Mouse (Mus musculus) adrenal gland, adult 2 months (tissue): ENCODE results near the gene 2610507B11Rik. TPM values are rescaled to one million over a fixed set of nuclear protein-coding genes. Genes with fewer than 3 reads are reported as not detected.
"Not testable (repeated sequence)": the region's sequence is repeated elsewhere in the genome, so short reads cannot be mapped to it uniquely, and the experiment has no call there.

ENCODE experiments used
- DNase-seq: peaks from one replicate; pipeline ENCODE4 v3.0.0; 2021
- long read RNA-seq: library from polyadenylated mRNA; stranded (forward); transcript quantifications from one replicate; pipeline ENCODE4 v2.0.0, GENCODE M21; 2021
- polyA plus RNA-seq: library from polyadenylated mRNA; depleted of rRNA; stranded (reverse); fragments of >200 nt; gene quantifications from 2 replicates; pipeline ENCODE4 v1.2.3, GENCODE M21; 2012; rRNA removed
- total RNA-seq, 2 experiments: library from RNA; stranded (reverse); gene quantifications; 2 replicates each; pipeline ENCODE4 v1.2.3; 2021

2610507B11Rik gene
- total RNA-seq (100 to 1,000 TPM; 165 to 168 TPM), polyA plus RNA-seq (80.0 and 91.9 TPM in 2 replicates)
- long read RNA-seq, full-length matches to known transcripts = 10 of 32 reads
- long read RNA-seq, partial matches to known transcripts = 18 of 32 reads
- long read RNA-seq, other reads (novel, unspliced or antisense) = 4 of 32 reads

DNA sequence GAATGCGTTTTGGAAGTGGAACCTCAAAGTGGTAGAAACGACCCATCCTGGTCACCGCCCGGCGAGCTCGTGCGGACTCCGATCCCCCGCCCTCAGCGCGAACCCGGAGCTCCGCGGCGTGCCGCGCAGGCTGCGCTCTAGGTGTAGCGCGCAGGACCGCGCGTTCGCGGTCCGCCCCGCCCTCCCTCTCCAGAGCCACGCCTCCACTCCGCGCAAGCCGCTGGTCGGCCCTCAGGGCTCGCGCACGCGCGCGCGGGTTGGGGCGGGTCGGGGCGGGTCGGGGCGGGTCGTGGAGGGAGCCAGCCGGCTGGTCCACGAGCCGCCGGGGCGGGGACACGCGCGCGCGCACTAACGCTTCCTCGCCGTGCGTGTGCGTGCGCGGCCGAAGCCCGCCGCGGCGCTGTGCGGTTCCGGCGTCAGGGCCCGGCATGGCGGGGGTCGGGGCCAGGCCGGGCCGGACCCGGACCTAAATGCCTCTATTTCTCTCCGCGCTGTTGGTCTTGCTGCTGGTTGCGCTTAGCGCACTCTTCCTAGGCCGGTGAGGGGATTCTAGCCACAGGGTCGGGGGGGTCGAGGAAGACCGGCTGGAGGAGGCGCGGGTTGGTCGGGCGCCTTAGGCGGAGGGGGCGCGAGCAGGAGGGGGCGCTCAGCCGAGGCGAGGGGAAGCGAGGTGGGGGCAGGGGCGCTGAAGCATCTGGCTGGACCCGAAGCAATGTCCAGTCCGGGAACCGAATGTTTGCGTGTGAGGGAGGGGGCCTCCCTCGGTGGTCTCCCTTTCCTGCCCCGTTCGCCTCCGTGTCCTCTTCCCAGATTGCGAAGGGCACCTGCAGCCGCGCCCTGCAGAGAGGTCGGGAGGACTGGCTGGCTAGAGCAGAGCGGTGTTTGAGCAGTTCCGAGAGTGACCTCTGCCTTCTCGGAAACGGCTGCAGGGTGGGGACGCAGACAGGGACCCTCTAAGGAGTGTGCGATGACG is at the start of gene 2610507B11Rik:
TSS of gene 2610507B11Rik (plus strand) at position 373 of the 973 bp plus-strand sequence.
- peak; percentile 96 for DNase-seq

DNA sequence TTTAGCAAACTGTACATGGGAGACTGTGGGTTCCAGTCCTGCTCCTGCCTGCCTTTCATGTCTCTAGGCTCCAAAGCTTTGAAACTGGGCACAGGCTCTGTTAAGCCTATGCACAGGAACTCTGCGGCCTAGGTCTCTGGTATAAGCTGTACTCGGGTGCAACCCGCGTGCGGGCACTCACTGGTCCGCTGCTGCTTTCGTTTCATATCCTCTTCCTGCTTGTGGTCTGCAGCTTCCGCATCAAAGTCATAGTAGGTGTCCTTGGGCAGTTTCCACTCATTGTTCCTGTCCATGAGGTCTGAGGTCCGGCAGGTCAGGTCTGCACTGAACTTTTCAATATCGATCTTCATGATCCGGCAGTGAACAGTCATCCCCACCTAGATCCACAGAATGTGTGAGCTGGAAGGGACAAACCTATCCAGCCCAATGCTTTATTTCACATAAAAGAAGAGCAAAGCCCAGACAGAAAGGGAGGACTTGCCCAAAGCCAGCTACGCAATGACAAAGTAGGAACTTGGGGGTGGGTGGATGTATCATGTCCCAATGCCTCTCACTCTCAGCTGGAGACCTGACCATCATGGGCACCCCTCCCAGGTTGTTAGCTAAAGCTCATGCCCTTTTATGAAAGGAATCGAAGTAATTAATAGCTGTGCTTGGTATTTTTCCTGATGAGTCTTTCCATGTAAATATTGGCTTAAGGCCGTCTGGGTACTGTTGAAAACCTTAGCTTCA is 48.3 kb upstream of the 2610507B11Rik start:
- no peak for DNase-seq

DNA sequence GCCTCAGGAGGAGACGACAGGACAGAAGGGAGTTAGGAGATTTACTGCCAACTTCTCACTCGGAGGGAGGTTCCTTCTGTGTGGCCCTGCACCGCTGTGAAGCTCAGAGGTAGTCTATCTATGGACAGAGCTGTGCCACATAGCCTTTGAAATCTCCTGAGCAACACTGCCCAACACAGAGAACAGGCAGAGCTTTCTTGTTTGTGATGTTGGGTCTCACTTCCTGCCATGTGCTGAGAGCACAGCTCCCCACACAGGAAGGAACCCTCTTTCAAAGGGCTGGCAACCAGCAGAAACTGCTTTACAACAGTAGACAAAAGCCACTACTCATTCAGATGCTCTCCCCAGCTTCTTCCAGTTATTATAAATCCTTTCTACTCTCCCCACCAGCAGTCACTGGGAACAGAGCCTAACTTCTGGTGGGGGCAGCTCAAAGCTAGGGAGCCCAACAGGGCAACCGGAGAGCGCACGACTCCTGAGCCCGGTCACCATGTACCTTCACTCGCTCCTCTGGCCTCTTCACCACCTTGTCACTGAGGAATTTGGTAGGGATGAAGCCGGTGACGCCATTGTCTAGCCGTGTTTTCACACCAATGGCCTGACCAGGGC is 45.7 kb upstream of the 2610507B11Rik start:
- no peak for DNase-seq

DNA sequence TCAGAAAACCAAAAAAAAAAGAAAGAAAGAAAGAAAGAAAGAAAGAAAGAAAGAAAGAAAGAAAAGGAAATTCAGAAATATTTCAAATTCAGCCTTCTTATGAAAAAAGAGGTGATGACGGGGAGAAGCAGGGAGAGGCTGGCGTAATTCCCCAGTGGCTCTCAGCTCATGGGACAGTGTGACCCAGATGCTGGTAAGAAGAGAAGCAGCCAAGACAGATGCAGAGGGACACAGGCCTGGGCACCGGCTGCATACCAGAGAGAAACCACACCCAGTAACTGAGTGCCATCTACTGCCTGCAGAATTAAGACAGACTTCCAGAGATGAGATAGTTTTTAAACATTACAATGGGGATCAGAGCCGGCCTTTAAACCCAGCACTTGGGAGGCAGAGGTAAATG is 38.0 kb upstream of the 2610507B11Rik start:
- no peak for DNase-seq

DNA sequence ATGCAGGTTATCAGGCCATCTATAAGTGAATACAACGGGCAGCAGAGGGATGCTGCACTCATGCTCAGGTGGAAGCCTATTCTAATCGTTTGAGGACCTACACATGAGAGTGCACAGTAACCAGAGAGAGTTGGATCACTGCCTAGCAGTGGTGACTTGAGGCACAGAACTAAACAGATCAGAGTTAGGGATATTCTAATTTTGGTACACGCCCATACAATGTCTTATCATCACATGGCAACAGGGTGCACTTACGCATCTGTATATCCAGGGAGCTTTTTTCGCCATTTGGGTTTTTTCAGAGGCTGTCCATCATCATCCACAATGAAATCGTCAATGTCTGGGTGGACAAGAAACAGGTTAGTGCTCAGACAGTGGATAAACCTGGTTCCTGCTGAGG is 30.0 kb upstream of the 2610507B11Rik start:
- no peak for DNase-seq

DNA sequence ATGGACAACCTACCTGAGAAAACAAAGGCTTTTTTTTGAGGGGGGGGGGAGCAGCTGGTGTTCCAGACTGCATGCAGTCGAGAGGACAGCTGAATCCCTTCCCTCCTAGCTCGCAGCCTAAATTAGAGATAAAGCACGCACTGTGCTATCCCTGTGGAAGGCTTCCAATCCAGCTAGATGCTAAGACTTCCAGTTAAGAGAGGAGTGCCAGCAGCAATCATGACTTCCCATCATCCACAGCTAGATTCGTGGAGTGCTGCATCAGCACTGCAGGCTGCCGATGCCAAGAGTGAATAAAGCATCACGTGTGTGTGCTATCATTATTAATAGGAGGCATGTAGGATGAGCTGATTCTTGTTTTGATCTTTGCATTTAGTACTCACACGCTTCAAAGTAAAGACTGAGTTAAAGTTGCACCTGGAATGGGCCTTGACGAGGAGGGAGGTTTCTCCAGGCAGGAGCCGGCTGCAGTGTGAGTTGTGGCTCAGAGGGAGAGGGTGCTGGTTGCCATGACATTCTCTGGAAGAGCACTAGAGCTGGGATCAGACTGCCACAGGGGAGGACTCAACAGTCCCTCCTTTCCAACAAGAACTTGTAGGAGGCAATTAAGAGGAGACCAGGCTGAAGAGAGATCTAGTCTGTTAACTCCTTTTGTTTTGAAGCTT is 21.2 kb upstream of the 2610507B11Rik start:
- DNase-seq = no peak

DNA sequence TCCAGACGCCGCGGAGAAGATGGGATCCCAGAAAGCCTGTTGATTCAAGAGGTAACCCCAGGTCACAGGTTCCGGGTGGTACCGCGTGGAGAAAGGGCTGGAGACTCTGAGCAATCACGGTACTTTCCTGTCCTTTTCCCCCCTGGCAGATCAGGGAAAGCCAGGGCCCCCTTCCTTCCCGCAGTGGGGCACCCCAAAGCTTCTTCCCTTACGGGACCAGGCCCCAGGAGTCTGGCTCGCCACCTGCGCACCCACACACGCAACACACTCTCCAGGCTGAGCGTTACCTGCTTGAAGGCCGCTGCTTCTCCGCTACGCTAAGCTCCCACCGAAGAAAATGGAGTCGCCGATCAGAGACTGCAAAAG is 16.3 kb upstream of the 2610507B11Rik start:
- no peak for DNase-seq

DNA sequence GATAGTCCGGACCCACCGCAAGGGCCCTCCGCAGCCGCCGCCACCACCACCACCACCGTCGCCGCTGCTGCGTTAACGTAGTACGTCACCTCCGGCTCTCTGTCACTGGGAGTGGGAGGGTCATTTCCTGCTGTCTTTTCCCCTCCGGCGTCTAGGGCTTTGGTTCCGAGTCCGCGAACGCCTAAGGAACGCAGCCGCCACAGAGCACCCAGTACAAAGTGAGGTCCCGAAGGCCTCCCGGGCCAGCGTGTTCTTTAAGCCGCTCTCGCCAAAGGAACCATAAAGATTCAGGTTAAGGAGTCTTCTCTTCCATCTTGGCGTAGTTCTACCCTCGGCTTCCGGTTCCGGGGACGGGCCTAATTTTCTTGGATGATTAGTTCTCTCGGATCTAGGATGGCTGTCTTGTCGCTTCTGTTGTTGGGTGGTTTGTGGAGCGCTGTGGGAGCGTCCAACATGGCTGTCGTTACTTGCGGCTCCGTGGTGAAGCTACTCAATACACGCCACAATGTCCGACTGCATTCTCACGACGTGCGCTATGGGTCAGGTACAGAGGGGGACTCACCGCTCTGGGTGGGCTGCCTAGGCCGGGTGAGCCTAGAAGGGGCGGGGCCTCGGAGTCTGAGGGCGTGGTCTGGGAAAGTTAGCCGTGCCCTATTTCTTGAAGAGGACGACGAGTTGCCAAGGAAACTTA is 15.8 kb upstream of the 2610507B11Rik start, which contains the start of the genes Sdf2 and Supt6:
TSS of gene Sdf2 (plus strand) at position 120 of the 691 bp plus-strand sequence.
TSS of gene Supt6 (minus strand) at position 361 of the 691 bp plus-strand sequence.
- peak; percentile 94 for DNase-seq

DNA sequence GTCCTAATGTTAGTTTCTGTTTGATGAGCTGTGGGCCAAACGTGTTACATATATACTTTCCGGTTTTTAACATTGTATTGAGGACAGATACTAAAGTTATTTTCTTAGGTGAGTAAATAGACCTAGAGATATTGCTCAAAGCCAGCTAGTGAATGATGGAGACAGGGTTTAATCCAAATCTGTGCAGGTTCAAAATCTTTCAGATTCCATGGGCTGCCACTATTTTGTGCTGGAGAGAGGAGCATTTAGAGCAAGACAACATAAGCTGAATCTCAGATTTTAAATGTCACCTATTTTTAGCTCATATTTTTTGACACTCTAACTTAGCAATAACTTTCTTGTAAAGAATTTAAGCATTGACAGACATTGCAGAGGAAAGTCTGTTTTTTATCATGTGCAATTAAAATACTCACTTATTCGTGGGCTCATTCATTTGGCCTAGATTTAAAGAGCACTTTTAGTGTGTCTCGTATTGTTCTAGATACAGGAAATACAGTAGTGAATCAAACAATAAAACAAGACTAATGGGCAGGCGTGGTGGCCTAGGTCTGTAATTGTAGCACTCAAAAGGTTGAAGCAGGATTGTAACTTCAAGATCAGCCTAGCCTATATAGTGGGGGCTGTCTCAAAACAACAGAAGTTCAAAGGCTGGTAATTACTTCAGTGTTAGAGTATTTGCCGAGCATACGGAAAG is 15.1 kb upstream of the 2610507B11Rik start:
- no peak for DNase-seq

DNA sequence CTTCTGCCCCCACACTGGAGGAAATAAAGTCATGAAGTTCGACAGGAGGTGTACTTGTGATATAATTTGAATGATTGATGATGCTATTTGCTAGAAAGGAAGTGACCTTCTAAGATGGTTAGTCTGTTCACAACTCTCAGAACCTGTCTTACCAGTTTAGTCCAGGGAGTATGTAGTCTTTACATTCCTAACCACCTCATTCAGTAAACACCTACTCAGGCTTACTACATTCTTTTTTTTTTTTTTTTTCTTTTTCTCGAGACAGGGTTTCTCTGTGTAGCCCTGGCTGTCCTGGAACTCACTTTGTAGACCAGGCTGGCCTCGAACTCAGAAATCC is 14.6 kb upstream of the 2610507B11Rik start:
- DNase-seq = no peak

DNA sequence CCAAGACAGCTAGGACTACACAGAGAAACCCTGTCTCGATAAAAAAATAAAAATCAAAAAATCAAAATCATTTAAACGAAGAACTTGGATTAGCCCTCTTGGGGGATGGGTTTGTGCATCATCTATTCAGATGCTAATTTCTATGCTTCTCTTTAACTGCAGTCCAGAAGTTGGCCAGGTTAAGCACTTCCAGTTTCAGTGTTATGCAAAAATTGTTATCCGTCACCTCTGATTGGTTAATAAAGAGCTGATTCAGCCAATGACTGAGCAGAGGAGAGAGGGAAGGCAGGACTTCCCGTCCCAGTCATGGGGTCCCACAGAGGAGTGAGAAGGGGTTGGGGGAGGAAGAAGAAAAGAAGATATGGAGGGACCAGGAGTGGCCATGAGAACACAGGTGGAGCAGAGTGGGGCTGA is 13.8 kb upstream of the 2610507B11Rik start:
- DNase-seq = no peak

DNA sequence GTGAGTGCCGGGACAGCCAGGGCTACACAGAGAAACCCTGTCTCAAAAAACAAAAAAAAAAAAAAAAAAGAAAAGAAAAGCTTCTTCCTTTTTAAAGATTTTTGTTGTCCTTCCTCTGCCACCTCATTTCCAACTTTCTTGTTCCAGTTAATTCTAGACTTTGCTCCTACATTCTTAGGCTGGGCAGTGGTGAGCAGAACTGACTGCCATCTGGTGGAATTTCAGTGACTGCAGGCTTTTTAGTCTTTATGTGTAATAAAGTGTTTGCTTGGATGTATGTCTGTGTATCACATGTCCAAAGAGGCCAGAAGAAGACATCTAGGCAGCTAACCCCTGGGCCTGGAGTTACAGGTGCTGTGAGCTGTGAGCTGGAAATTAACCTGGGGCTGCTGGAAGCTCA is 4.9 kb upstream of the 2610507B11Rik start:
- DNase-seq = no peak

DNA sequence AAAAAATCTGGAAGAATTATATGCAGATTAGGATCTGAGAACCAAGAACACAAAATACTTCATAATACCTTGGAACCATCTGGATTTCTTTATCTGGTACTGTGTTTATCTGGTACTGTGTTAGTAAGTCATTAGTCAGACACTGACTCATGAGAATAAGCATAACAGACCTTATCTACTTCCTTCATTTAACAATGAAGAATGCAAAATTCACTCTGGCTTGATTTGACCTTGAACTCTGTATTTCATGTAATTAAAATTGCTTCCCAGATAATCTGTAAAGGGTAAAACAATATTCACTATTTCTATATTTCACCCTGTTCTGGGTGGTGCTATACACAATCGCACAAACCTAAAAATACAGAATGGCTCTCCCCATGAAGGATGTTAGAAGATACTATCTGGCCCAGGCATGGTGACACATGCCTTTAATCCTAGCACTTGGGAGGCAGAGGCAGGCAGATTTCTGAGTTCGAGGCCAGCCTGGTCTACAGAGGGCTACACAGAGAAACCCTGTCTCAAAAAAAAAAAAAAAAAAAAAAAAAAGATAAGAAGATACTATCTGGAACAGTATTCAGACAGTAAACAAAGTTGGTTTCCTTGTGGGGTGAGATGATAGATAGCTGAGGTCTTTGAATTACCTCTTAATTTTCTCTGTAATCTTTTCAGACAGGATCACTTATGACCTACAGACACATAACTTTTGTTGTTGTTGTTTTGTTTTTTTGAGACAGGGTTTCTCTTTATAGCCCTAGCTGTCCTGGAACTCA is 878 bp upstream of the 2610507B11Rik start:
- no peak for DNase-seq

DNA sequence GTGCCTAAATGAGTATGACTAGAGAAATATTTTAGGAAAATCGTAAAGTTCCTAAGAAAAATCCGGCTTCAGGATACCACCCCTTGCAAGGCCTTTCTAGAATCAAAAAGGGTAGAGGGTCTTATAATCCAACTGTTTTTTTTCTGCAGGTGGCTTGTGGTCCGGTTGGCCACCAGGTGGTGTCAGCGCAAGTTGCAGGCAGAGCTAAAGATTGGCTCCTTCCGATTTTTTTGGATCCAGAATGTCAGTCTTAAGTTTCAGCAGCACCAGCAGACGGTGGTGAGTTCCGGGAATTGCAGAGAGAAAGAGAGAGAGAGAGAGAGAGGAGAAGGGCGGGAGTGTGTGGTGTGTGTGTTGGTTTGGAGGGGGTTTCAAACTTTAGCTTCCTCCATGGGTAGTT is 998 bp downstream of the 2610507B11Rik start:
- peak; percentile 52 for DNase-seq

DNA sequence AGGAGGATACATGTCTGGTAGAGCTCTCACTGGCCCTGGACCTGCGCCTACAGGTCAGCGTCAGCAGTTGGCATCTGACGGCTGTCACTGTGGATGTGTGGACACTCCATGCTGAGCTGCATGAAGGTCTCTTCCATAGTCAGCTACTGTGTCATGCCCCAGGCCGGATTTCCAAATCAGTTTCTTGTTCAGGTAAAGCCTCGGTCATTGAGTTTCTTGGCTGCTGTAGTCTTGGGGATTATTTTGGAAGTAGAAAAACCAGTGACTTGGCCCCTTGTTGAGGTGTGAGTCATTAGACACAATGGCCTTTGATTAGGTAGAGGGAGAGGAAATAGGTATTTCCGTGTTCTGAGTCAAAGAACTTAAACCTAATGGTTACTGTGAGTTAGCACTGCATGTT is 4.0 kb downstream of the 2610507B11Rik start:
- DNase-seq = no peak

DNA sequence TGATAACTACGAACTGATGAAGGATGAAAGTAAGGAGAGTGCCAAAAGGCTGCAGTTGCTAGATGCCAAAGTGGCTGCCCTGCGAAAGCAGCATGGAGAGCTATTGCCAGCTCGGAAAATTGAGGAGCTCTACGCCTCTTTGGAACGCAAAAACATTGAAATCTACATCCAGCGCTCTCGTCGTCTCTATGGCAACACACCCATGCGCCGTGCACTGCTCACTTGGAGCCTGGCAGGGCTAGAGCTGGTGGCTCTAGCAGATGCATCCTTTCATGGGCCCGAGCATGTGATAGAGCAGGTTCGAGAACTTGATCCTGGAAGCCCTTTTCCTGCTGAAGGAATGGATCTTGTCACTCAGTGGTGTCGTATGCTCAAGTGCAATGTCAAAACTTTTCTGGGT is 10.4 kb downstream of the 2610507B11Rik start:
- DNase-seq = no peak

DNA sequence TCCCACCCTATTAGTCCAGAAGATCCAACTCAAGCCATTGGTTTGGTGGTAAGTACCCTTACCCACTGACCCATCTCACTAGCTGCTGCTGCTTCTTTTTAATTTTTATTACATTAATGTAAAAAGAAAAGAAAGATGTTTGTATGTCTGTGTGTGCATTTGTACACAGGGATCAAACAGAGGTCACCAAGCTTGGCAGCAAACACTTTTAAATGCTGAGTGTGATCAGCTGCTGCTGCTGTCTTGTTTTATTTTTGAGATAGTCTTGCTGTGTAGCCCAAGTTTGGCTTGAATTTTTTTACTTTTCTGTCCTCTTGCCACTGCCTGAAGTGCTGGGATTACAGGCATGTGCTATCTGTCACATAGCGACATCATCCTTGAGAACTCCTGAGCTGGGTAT is 14.0 kb downstream of the 2610507B11Rik start:
- DNase-seq = no peak

DNA sequence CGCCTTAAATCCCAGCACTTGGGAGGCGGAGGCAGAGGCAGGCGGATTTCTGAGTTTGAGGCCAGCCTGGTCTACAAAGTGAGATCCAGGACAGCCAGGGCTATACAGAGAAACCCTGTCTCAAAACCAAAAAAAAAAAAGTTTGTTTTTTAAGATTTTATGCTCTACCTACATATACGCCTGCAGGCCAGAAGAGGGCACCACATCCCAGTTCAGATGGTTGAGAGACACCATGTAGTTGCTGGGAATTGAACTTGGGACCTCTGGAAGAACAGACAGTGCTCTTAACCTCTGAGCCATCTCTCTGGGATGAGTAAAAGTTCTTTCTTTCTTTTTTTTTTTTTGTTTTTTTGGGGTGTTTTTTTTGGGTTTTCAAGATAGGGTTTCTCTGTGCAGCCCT is 14.6 kb downstream of the 2610507B11Rik start:
- not testable (repeated sequence) for DNase-seq

DNA sequence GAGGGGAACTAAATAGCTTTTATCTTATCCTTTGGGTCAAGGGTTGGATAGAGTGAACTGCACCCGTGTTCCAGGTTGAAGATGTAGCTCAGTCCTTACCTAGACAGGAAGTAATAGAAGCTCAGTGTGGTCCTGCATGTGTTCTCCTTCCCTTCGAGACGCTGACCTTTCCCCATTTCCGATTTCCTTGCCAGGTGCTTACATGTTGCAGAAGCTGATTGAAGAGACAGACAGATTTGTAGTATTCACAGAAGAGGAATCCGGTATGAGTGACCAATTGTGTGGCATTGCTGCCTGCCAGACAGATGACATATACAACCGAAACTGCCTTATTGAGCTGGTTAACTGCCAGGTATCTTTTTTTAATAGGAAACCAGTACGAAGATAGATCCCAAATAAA is 17.3 kb downstream of the 2610507B11Rik start:
- DNase-seq = no peak

DNA sequence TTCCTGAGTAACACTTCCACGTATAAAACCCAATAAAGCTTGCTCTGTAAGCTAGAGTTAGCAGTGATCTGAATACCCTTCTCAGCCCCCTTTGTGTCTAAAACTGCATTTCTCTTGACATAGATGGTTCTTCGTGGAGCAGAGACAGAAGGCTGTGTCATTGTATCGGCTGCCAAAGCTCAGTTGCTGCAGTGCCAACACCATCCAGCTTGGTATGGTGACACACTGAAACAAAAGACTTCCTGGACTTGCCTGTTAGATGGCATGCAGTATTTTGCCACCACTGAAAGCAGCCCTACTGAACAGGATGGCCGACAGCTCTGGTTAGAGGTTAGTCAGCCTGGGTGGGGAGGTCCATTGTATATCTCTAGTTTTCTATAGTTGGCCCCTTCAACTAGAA is 18.0 kb downstream of the 2610507B11Rik start:
- no peak for DNase-seq
